Mouse (Mus musculus): Measurements from ENCODE around the gene Zbtb20. TPM values are rescaled to one million over a fixed set of nuclear protein-coding genes. Genes with fewer than 3 reads are reported as not detected.

The Zbtb20 gene
- total and polyA plus RNA-seq, 2 experiments from 2014 or later: 19.8 to 45.8 TPM

DNA sequence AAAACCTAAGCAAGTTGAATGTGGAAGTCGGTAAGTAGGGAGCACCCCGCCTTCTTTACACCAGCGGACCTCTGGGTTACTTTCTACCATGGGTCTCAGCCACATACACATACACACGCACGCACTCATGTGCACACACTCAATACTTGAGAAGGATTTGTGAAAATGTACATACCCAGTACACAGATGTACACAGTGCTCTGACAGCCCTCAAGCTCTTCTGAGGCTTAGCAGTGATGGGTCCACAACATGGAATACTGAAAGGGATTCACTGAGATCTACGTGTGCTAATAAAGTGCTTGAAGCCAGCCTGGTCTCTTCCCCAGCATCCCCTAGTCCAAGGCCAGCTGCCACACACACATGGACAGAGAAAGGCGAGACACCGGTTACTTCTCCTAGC is 761.6 kb downstream of the Zbtb20 start:
- H3K27me3 ChIP-seq (ENCODE audit: control insufficient read depth, insufficient read depth, low read length): no peaks in the 10 kb centered on the region
- ATAC-seq (ENCODE audit: insufficient read depth, low read depth) (no peak), DNase-seq (ENCODE audit: low spot score) (no peak)
- H3K4me1 ChIP-seq (ENCODE audit: control insufficient read depth, insufficient read depth): no peaks in the 10 kb centered on the region
- no peak overlapping the region for H3K9ac ChIP-seq (replicated peaks; ENCODE audit: low read depth, low read length)
- no peak overlapping the region for H3K27ac ChIP-seq (ENCODE audit: low read depth)
- H3K9me3 ChIP-seq (replicated peaks; ENCODE audit: control insufficient read depth, low read length): no peaks in the 10 kb centered on the region
- no peak overlapping the region for H3K4me2 ChIP-seq (ENCODE audit: low read depth, low read length)
- WGBS: 94% methylated on average over 8 of the region's 8 CpGs
- TF ChIP-seq CTCF (IDR thresholded peaks at IDR 0.05; ENCODE audit: low read depth) (no peak), EP300 (IDR thresholded peaks at IDR 0.05; ENCODE audit: low read depth) (no peak)
- peaks cover 17% of the 10 kb centered on the region for H3K36me3 ChIP-seq (replicated peaks; ENCODE audit: control insufficient read depth, insufficient read depth, low read length)
- no peak overlapping the region for H3K4me3 ChIP-seq (ENCODE audit: low read depth, low read length)

DNA sequence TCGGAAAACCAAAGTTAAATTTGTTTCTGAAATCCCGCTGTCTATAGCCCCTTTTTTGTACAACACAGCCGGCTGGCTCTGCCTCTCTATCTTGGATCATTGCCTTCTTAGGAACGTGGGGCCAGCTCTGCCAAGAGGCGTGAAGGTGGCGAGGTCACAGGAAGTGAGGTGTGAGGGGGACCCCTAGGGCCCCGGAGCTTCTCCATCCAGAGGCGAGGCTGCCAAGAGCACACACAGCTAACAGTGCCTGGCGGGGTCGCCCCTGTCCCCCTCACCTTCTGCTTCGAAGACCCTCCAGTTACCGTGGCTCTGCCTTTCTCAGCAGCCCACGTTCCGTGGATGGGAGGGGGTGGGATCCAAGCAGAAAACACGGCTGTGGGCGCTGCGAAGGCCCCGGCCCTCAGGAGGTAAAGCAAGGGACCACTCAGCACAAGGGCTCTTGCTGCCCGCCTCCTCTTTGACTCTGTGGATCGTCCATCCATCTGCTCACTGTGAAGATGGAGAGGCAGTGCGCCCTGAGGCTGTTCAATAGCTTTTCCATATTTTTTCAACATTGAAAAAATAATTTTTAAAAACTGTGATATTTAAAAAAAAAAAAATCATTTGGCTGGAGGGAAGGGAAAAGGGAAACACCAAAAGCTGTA is 762.8 kb downstream of the Zbtb20 start:
- peak; percentile 27; the same call in 1 of the 2 replicates for ATAC-seq (ENCODE audit: insufficient read depth, low read depth)
- TF ChIP-seq CTCF (IDR thresholded peaks at IDR 0.05; ENCODE audit: low read depth) (no peak), EP300 (IDR thresholded peaks at IDR 0.05; ENCODE audit: low read depth) (no peak)
- peak overlapping the region; percentile 20; the same call in 1 of the 2 replicates for H3K4me2 ChIP-seq (ENCODE audit: low read depth, low read length)

DNA sequence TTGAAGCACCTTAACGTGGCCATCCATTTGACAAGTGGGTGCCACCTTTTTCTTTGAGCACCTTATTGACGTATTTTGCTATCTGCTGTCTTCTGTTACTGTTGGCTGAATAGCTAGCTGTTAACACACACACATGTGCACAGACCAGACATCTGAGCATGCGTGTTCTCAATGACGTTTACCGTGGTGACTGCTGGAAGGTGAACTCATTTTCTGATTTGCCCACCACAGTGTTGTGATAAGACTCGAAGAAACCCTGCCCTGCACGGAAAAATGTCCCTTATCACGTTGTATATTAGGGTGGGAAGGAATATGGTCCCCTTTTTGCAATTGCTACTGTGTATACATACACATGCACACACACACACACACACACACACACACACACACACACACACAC is 765.5 kb downstream of the Zbtb20 start:
- Histone ChIP-seq H3K27ac (ENCODE audit: low read depth) (no peak overlapping the region), H3K9me3 (replicated peaks; ENCODE audit: control insufficient read depth, low read length) (no peaks in the 10 kb centered on the region), H3K27me3 (ENCODE audit: control insufficient read depth, insufficient read depth, low read length) (no peaks in the 10 kb centered on the region), H3K4me1 (ENCODE audit: control insufficient read depth, insufficient read depth) (0 out of 2 replicates have a peak, but pooled peaks cover 4% of the 10 kb centered on the region), H3K4me3 (ENCODE audit: low read depth, low read length) (no peak overlapping the region), H3K36me3 (replicated peaks; ENCODE audit: control insufficient read depth, insufficient read depth, low read length) (peaks cover 8% of the 10 kb centered on the region; the same call in 1 of the 2 replicates), H3K9ac (replicated peaks; ENCODE audit: low read depth, low read length) (no peak overlapping the region), H3K4me2 (ENCODE audit: low read depth, low read length) (no peak overlapping the region)
- DNase-seq (ENCODE audit: low spot score): no peak
- TF ChIP-seq EP300 (IDR thresholded peaks at IDR 0.05; ENCODE audit: low read depth) (no peak), CTCF (IDR thresholded peaks at IDR 0.05; ENCODE audit: low read depth) (no peak)
- WGBS: 50% methylated on average over 8 of the region's 8 CpGs
- no peak for ATAC-seq (ENCODE audit: insufficient read depth, low read depth)

More for the DNA sequence above, 762.8 kb downstream of the Zbtb20 start:
- Histone ChIP-seq H3K4me3 (ENCODE audit: low read depth, low read length) (no peak overlapping the region), H3K4me1 (ENCODE audit: control insufficient read depth, insufficient read depth) (no peaks in the 10 kb centered on the region), H3K36me3 (replicated peaks; ENCODE audit: control insufficient read depth, insufficient read depth, low read length) (peaks cover 17% of the 10 kb centered on the region), H3K27me3 (ENCODE audit: control insufficient read depth, insufficient read depth, low read length) (no peaks in the 10 kb centered on the region), H3K9ac (replicated peaks; ENCODE audit: low read depth, low read length) (no peak overlapping the region), H3K9me3 (replicated peaks; ENCODE audit: control insufficient read depth, low read length) (no peaks in the 10 kb centered on the region), H3K27ac (ENCODE audit: low read depth) (no peak overlapping the region; the same call in 1 of the 2 replicates)
- DNase-seq (ENCODE audit: low spot score): no peak
- 59% methylated on average over 21 of the region's 21 CpGs for WGBS

DNA sequence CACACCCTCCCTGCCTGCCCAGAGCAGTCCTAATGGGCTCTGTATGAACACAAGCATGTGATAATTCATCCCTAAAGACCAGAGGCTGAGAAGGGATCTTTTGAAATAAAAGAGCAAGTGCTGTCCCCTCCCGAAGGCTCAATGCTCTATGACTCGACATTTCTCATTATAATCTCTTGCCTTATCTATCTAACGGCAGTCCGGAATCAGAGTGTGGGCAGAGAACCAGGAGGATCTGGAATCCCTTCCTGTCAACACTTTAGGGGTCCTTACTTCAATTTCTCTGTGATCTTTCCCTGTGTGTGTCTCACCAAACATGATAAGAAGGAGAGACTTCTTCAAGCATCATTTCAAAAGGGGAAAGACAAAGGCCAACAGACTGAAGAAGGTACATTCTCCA is 770.2 kb downstream of the Zbtb20 start:
- no peak for TF ChIP-seq CTCF (IDR thresholded peaks at IDR 0.05; ENCODE audit: low read depth)
- no peak for TF ChIP-seq EP300 (IDR thresholded peaks at IDR 0.05; ENCODE audit: low read depth)
- H3K27ac ChIP-seq (ENCODE audit: low read depth): no peak overlapping the region
- H3K4me3 ChIP-seq (ENCODE audit: low read depth, low read length): no peak overlapping the region
- 0 out of 2 replicates have a peak, but pooled peaks cover 4% of the 10 kb centered on the region for H3K4me1 ChIP-seq (ENCODE audit: control insufficient read depth, insufficient read depth)
- H3K36me3 ChIP-seq (replicated peaks; ENCODE audit: control insufficient read depth, insufficient read depth, low read length): no peaks in the 10 kb centered on the region
- no peak overlapping the region for H3K4me2 ChIP-seq (ENCODE audit: low read depth, low read length)
- DNase-seq (ENCODE audit: low spot score): no peak
- no peaks in the 10 kb centered on the region for H3K27me3 ChIP-seq (ENCODE audit: control insufficient read depth, insufficient read depth, low read length)
- no peak for ATAC-seq (ENCODE audit: insufficient read depth, low read depth)
- no peak overlapping the region for H3K9ac ChIP-seq (replicated peaks; ENCODE audit: low read depth, low read length)
- 18% methylated on average over 4 of the region's 4 CpGs for WGBS
- no peaks in the 10 kb centered on the region for H3K9me3 ChIP-seq (replicated peaks; ENCODE audit: control insufficient read depth, low read length)

DNA sequence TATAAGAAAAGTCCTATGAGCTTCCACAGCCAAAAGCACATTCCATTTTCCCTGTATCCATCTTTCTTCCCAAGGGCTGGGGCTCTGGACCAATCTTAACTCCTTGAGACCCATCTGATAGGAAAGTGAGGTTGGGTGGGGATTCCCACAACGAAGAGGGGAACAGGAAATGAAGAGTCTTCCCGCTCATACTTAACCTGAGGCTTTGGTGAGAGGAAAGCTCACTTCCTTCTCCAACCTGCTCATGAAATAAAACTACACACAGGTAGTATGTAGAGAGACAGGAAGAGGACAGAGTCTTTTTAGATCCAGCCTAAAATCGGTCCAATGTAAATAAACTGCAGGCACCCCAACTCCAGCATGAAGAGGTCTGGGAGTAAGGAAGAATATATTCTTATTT is 771.3 kb downstream of the Zbtb20 start:
- Histone ChIP-seq H3K4me1 (ENCODE audit: control insufficient read depth, insufficient read depth) (0 out of 2 replicates have a peak, but pooled peaks cover 4% of the 10 kb centered on the region), H3K4me2 (ENCODE audit: low read depth, low read length) (no peak overlapping the region)
- 76% methylated on average over 3 of the region's 3 CpGs for WGBS

More for the DNA sequence above, 771.3 kb downstream of the Zbtb20 start:
- no peak for DNase-seq (ENCODE audit: low spot score)
- Histone ChIP-seq H3K27me3 (ENCODE audit: control insufficient read depth, insufficient read depth, low read length) (no peaks in the 10 kb centered on the region), H3K27ac (ENCODE audit: low read depth) (no peak overlapping the region), H3K36me3 (replicated peaks; ENCODE audit: control insufficient read depth, insufficient read depth, low read length) (no peaks in the 10 kb centered on the region), H3K9ac (replicated peaks; ENCODE audit: low read depth, low read length) (no peak overlapping the region), H3K4me3 (ENCODE audit: low read depth, low read length) (no peak overlapping the region), H3K9me3 (replicated peaks; ENCODE audit: control insufficient read depth, low read length) (no peaks in the 10 kb centered on the region)
- no peak for ATAC-seq (ENCODE audit: insufficient read depth, low read depth)
- TF ChIP-seq CTCF (IDR thresholded peaks at IDR 0.05; ENCODE audit: low read depth): no peak
- TF ChIP-seq EP300 (IDR thresholded peaks at IDR 0.05; ENCODE audit: low read depth): no peak

Measured in heart, postnatal 0 days (tissue).